In genomic region chr1:39511775-39512174, GRCm38 (mm10) we compare ENCODE assay signal across 29 mouse cellular contexts.
"Had no signal": no experiment of that assay in that cellular context is flagged by ENCODE, and none has a peak within 500 bp of the region (broad histone marks: within the 10 kb centered on the region; RNA-seq: fewer than 3 reads in every experiment).

No protein-coding gene starts in this region.

- H3K4me3 ChIP-seq: gastrocnemius, adult 2 months; heart, embryonic 10.5 days; heart, embryonic 12.5 days; hindbrain, embryonic 10.5 days; hindbrain, embryonic 12.5 days; intestine, embryonic 15.5 days; kidney, embryonic 15.5 days; layer of hippocampus, adult 2 months; left cerebral cortex, adult 2 months; limb, embryonic 10.5 days; limb, embryonic 12.5 days; liver, embryonic 13.5 days; liver, embryonic 15.5 days had no signal

- H3K4me1 ChIP-seq: hindbrain, embryonic 10.5 days; hindbrain, embryonic 12.5 days; intestine, embryonic 15.5 days; kidney, embryonic 15.5 days; liver, embryonic 13.5 days; liver, embryonic 15.5 days had no signal

- DNase-seq: gastrocnemius, adult 2 months; gastrocnemius, postnatal 10 days; gastrocnemius, postnatal 25 days; heart, adult 18-20 months; heart, postnatal 10 days; heart, postnatal 4 days; kidney, adult 18-20 months; kidney, adult 8-10 months; kidney, postnatal 14 days; kidney, postnatal 36 days; liver; liver, embryonic 13.5 days had no signal

- H3K27me3 ChIP-seq: heart, embryonic 12.5 days; hindbrain, embryonic 12.5 days; intestine, embryonic 15.5 days; kidney, embryonic 15.5 days; limb, embryonic 12.5 days; liver, embryonic 13.5 days; liver, embryonic 15.5 days had no signal

- ATAC-seq: hindbrain, embryonic 16.5 days; inflammation-experienced regulatory T-cells, adult 6 months; intestine, embryonic 15.5 days; intestine, postnatal 0 days had no signal

- H3K9ac ChIP-seq: heart, embryonic 12.5 days; hindbrain, embryonic 12.5 days; hindbrain, embryonic 14.5 days; intestine, embryonic 15.5 days; kidney, embryonic 15.5 days; limb, embryonic 12.5 days; liver, embryonic 13.5 days; liver, embryonic 15.5 days had no signal

- H3K36me3 ChIP-seq: heart, embryonic 10.5 days; heart, embryonic 12.5 days; hindbrain, embryonic 10.5 days; hindbrain, embryonic 12.5 days; intestine, embryonic 15.5 days; kidney, embryonic 15.5 days; limb, embryonic 10.5 days; limb, embryonic 12.5 days; liver, embryonic 13.5 days; liver, embryonic 15.5 days had no signal

- H3K9me3 ChIP-seq: heart, embryonic 10.5 days; heart, embryonic 12.5 days; hindbrain, embryonic 10.5 days; hindbrain, embryonic 12.5 days; intestine, embryonic 15.5 days; kidney, embryonic 15.5 days; limb, embryonic 10.5 days; limb, embryonic 12.5 days; liver, embryonic 13.5 days; liver, embryonic 15.5 days had no signal

- H3K4me2 ChIP-seq: heart, embryonic 12.5 days; hindbrain, embryonic 12.5 days; hindbrain, embryonic 14.5 days; intestine, embryonic 15.5 days; kidney, embryonic 15.5 days; limb, embryonic 12.5 days; liver, embryonic 11.5 days; liver, embryonic 13.5 days; liver, embryonic 15.5 days had no signal

- H3K27ac ChIP-seq: gastrocnemius, adult 2 months; heart, embryonic 10.5 days; hindbrain, embryonic 10.5 days; hindbrain, embryonic 12.5 days; hindbrain, embryonic 14.5 days; intestine, embryonic 15.5 days; kidney, embryonic 15.5 days; kidney, postnatal 0 days; layer of hippocampus, adult 2 months; left cerebral cortex, adult 2 months; limb, embryonic 10.5 days; limb, embryonic 12.5 days; liver, embryonic 13.5 days; liver, embryonic 15.5 days had no signal
